Mouse (Mus musculus): ENCODE measurements around the gene Epha2.

- TF ChIP-seq CTCF (IDR thresholded peaks at IDR 0.05; ENCODE audit: control insufficient read depth, insufficient read depth, low read length), result no peak
- no peak for TF ChIP-seq POLR2A (IDR thresholded peaks at IDR 0.05; ENCODE audit: borderline replicate concordance, control insufficient read depth, low read depth, low read length)
These were observed 15.0 kb downstream of the Epha2 start for GRCm38 (mm10) chr4:141316023-141316422.
